Mouse (Mus musculus) forebrain, embryonic 15.5 days (tissue): ENCODE measurements around the gene Slc39a8. TPM values are rescaled to one million over a fixed set of nuclear protein-coding genes. Genes with fewer than 3 reads are reported as not detected.

Source experiments
- ATAC-seq: fragments of 200-750 bp; cut with Nextera tagmentation; replicated peaks from 2 replicates; pipeline ENCODE4 v1.8.0; 2017; ENCODE audit warnings: mild to moderate bottlenecking, moderate TSS enrichment, moderate library complexity
- H3K27ac ChIP-seq: fragments of 300-500 bp; sonication (generic); replicated peaks from 2 replicates; pipeline ENCODE4 v1.5.1; 2015; ENCODE audit warnings: mild to moderate bottlenecking, inconsistent platforms
- H3K27me3 ChIP-seq: fragments of 300-500 bp; sonication (generic); 2 replicates; pipeline ENCODE4 v1.6.1; 2015; ENCODE audit warnings: inconsistent platforms
- H3K36me3 ChIP-seq: fragments of 300-500 bp; sonication (generic); 2 replicates; pipeline ENCODE4 v1.6.1; 2015; ENCODE audit warnings: mild to moderate bottlenecking, inconsistent platforms
- H3K4me1 ChIP-seq: fragments of 300-500 bp; sonication (generic); 2 replicates; pipeline ENCODE4 v1.6.1; 2015; ENCODE audit warnings: inconsistent platforms
- H3K4me2 ChIP-seq: fragments of 300-500 bp; sonication (generic); replicated peaks from 2 replicates; pipeline ENCODE4 v1.6.1; 2015; ENCODE audit warnings: mild to moderate bottlenecking, inconsistent platforms
- H3K4me3 ChIP-seq: fragments of 300-500 bp; sonication (generic); 2 replicates; pipeline ENCODE4 v1.5.1; 2015; ENCODE audit warnings: mild to moderate bottlenecking, inconsistent platforms
- H3K9ac ChIP-seq: fragments of 300-500 bp; sonication (generic); replicated peaks from 2 replicates; pipeline ENCODE4 v1.6.1; 2015; ENCODE audit warnings: mild to moderate bottlenecking, inconsistent platforms
- H3K9me3 ChIP-seq: fragments of 300-500 bp; sonication (generic); 2 replicates; pipeline ENCODE4 v1.6.1; 2016; ENCODE audit warnings: inconsistent platforms
- WGBS: fragments of 180-500 bp; shearing (Covaris S2); methylation state at CpG from one replicate; pipeline ENCODE4 v1.1.7; 2015; ENCODE audit warnings: mixed read lengths; 5-methylcytosine and 5-hydroxymethylcytosine counted together
- polyA plus RNA-seq: library from polyadenylated mRNA; unstranded; fragments of >200 nt; fragmentation: Nextera tagmentation; extraction: Ambion mirVana; gene quantifications from 2 replicates; pipeline ENCODE4 v1.2.1, GENCODE M21; 2015

Gene Slc39a8
- polyA plus RNA-seq, 1 experiment from 2014 or later, result 9.3 TPM

DNA sequence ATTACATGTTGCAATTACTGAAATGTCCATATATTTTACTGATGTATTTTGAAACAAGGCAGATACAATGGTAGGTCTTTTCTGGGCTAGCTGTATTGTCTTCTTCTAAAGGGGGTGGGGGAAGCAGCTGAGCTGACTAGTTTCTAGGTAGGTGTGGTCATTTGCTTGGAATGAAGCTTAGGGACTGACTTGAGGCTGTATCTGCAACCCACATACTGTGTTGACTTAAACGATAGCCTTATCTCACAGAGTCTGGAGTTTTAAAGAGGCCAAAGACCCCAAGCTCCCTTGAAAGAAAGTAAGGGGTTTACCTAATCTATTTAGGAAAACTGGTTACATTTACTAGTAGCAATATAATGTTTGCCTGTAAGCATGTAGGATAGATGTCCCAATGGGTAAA, 2.9 kb downstream of the Slc39a8 start:
- Histone ChIP-seq H3K27ac (no peak overlapping the region), H3K4me2 (no peak overlapping the region), H3K36me3 (no peaks in the 10 kb centered on the region), H3K27me3 (no peaks in the 10 kb centered on the region), H3K4me3 (no peak overlapping the region), H3K4me1 (peaks cover 21% of the 10 kb centered on the region), H3K9ac (no peak overlapping the region), H3K9me3 (no peaks in the 10 kb centered on the region)
- WGBS, result 47% methylated on average over 1 of the region's 1 CpGs
- ATAC-seq, result no peak

DNA sequence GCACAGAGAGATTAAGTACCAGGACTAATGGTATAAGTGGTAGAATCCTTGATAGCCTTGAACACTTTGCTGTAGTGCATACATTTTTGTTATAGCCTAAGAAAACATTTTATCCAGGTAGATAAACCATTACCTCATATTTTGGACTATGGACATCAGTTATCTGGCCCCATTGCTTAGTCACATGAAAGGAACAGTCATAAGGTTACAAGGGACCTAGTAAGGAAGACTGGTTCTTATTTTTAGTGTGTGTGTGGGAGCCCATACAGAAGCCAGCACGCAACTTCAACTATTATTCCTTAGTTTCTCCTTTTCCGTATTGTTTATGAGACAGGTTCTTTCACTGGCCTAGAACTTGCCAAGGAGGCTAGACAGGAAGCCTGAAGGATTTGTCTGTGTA, 7.4 kb downstream of the Slc39a8 start:
- Histone ChIP-seq H3K4me2 (no peak overlapping the region), H3K36me3 (no peaks in the 10 kb centered on the region), H3K27me3 (no peaks in the 10 kb centered on the region), H3K4me1 (0 out of 2 replicates have a peak, but pooled peaks cover 2% of the 10 kb centered on the region), H3K4me3 (no peak overlapping the region), H3K27ac (no peak overlapping the region), H3K9ac (no peak overlapping the region), H3K9me3 (no peaks in the 10 kb centered on the region)
- 90% methylated on average over 2 of the region's 2 CpGs for WGBS
- ATAC-seq, result no peak

DNA sequence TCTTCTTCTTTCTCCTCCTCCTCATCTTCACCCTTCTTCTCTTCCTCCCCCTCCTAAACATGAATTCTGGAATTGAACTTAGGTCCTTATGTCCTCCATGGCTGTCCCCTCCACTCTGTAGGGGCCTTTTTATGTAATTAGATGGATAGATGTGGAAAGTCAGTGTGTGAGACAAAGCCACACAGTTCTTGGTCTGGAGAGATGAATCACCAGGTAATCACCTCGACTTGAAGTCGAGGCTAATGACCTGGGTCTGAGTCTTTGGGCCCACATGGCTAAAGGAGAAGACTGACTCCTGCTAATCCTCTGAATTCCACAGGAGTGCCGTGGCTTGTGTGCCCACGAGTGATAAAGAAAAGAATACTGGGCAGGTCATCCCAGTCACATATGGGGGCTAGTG, 7.8 kb downstream of the Slc39a8 start:
- H3K9ac ChIP-seq, result no peak overlapping the region
- WGBS, result 73% methylated on average over 4 of the region's 4 CpGs
- H3K36me3 ChIP-seq, result no peaks in the 10 kb centered on the region
- H3K4me3 ChIP-seq, result no peak overlapping the region
- no peaks in the 10 kb centered on the region for H3K9me3 ChIP-seq
- H3K27me3 ChIP-seq, result no peaks in the 10 kb centered on the region
- 0 out of 2 replicates have a peak, but pooled peaks cover 2% of the 10 kb centered on the region for H3K4me1 ChIP-seq
- H3K27ac ChIP-seq, result no peak overlapping the region
- no peak for ATAC-seq
- no peak overlapping the region for H3K4me2 ChIP-seq

DNA sequence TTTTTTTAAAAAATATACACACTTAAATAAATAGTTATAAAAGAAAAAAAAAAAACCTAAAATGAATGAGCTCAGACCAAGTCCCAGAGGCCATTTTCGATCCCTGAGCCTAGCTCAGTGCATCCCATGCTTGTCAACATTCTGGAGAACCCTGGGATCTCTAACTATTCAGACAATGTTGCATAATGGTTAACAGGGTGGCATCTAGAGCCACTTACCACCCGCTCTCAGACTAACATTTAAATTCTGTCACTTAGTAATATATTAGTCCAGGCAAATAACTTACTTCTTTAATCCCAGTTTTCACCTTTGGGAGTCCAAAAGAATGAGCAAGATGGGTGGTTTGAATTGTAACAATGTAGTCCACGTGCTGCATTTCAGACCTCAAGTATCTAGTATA, 9.9 kb downstream of the Slc39a8 start:
- H3K4me1 ChIP-seq, result no peaks in the 10 kb centered on the region
- WGBS, result 90% methylated on average over 3 of the region's 3 CpGs
- no peak overlapping the region for H3K9ac ChIP-seq
- no peaks in the 10 kb centered on the region for H3K27me3 ChIP-seq
- ATAC-seq, result no peak
- H3K36me3 ChIP-seq, result no peaks in the 10 kb centered on the region
- H3K27ac ChIP-seq, result no peak overlapping the region
- H3K4me3 ChIP-seq, result no peak overlapping the region
- H3K9me3 ChIP-seq, result no peaks in the 10 kb centered on the region
- H3K4me2 ChIP-seq, result no peak overlapping the region

DNA sequence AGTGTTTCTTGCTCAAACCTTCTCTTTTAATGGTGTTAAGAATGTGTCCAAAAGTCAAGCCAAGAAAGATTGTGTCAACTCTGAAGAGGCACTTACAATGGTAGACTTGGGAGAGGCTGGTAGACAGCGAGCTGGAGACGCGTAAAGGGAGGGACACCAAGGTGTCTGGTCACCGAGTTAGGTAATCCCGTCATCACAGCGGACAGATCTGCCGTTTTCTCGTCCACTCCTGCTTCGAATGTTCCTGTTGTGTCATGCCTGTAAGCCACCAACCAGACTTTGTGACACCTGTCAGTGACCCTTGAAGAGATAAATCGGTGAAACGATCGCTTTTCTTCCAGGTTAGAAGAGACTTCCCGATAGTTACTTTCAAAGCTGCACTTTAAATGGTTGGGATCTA, 14.5 kb downstream of the Slc39a8 start:
- H3K4me1 ChIP-seq, result no peaks in the 10 kb centered on the region
- no peaks in the 10 kb centered on the region for H3K36me3 ChIP-seq
- H3K27me3 ChIP-seq, result no peaks in the 10 kb centered on the region
- H3K27ac ChIP-seq, result no peak overlapping the region
- no peak overlapping the region for H3K4me3 ChIP-seq
- no peaks in the 10 kb centered on the region for H3K9me3 ChIP-seq
- no peak overlapping the region for H3K9ac ChIP-seq
- ATAC-seq, result no peak
- H3K4me2 ChIP-seq, result no peak overlapping the region
- WGBS, result 94% methylated on average over 13 of the region's 13 CpGs

DNA sequence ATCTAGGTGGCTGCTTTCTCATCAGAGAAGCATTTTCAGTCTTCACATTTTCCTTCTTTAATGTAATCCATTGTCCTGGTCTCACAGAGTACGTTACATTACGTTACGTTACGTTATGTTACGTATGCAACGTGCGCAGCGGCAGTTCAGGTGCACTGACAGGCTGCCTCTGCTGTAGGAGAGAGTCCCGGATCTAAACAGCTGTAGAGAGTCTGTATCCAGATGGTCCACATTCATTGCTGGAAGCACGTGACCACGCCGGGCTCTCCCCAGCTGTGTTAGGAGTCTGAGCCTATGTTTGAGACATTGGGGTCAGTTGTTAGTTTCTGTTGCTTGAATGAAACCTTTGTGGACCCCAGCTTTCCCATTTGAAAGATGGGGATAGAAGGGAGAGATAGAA, 15.1 kb downstream of the Slc39a8 start:
- no peaks in the 10 kb centered on the region for H3K4me1 ChIP-seq
- WGBS, result 88% methylated on average over 12 of the region's 12 CpGs

DNA sequence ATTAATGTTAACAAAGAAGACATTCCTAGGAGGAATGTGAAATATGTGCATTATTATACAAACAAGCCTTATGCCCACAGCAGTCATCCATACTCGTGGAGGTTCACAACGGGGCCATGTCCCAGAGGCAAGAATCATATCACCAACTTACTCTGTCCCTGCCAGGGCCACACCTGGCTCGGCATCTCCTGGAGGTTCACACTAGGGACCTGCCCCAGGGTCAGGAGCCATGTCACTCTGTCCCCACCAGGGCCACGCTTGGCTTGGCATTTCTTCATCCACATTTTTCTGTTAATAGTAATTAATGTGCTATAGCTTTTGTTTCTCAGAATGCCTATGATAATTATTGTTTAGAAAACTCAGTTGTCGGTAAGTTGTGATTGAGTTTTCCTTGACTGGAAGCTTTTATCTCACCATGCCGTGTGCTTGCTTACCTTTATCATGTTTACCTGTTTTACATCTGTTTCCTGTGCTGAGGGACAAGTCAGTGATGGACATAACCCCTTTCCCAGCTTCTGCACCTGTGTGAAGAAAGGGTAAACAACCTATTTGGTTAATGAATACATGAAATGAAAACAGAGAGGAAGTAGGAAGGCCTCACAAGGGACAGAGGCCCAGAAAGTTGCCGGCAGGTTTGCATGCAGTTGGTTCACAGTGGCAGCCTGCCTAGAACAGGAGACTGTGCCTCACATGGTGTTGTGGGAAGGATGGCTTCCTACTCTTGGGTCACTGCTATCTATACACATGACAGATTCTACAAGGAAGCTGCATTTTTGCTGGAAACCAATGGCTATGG, 16.8 kb downstream of the Slc39a8 start:
- Histone ChIP-seq H3K4me3 (no peak overlapping the region), H3K9me3 (no peaks in the 10 kb centered on the region), H3K36me3 (no peaks in the 10 kb centered on the region), H3K27ac (no peak overlapping the region), H3K9ac (no peak overlapping the region), H3K4me2 (no peak overlapping the region), H3K27me3 (no peaks in the 10 kb centered on the region), H3K4me1 (no peaks in the 10 kb centered on the region)
- no peak for ATAC-seq
- 81% methylated on average over 7 of the region's 7 CpGs for WGBS

More for the DNA sequence above, 15.1 kb downstream of the Slc39a8 start:
- H3K27me3 ChIP-seq, result no peaks in the 10 kb centered on the region
- no peak overlapping the region for H3K9ac ChIP-seq
- no peaks in the 10 kb centered on the region for H3K9me3 ChIP-seq
- no peak overlapping the region for H3K27ac ChIP-seq
- H3K36me3 ChIP-seq, result no peaks in the 10 kb centered on the region
- H3K4me2 ChIP-seq, result no peak overlapping the region
- ATAC-seq, result no peak
- no peak overlapping the region for H3K4me3 ChIP-seq

DNA sequence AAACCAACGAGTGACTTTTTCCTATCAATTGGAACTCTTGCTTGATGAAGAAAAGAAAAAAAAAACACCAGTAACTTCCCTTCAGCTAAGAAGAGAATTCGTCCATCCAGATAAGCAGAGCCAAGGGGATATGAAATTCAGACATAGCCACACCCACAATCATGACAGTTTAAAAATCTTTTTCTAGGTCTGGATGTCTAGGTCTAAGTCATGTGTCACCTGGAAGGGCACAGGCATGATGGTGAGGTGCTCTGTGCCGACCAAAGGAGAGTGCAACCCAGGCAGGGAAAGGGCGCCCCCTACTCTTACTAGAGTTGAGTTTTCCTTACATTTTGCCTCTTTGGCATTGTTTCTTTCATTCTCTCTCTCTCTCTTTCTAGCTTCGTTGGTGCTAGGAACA, 18.1 kb downstream of the Slc39a8 start:
- no peak overlapping the region for H3K4me3 ChIP-seq
- no peak overlapping the region for H3K27ac ChIP-seq
- no peak overlapping the region for H3K4me2 ChIP-seq
- H3K27me3 ChIP-seq, result no peaks in the 10 kb centered on the region
- no peak overlapping the region for H3K9ac ChIP-seq
- ATAC-seq, result no peak
- no peaks in the 10 kb centered on the region for H3K4me1 ChIP-seq
- no peaks in the 10 kb centered on the region for H3K9me3 ChIP-seq
- 79% methylated on average over 5 of the region's 5 CpGs for WGBS
- H3K36me3 ChIP-seq, result no peaks in the 10 kb centered on the region

DNA sequence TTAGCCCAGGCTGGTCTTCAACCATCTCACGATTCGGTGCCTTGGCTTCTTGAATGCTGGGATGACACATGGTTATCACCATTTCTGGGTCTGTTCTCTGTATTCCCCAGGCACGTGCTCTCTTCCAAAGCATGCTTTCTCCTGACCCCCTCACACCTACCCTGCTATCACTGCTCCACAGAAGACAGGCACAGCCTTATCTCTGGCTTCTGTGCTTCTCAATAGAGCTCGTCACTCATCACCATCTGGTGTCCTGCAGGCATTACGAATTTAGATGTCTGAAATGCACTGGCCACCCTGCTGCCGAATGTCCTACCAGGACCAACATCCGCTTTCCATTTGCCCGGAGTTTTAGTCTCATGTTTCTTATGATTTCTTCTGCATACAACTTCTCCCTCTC, 18.6 kb downstream of the Slc39a8 start:
- 87% methylated on average over 8 of the region's 8 CpGs for WGBS

DNA sequence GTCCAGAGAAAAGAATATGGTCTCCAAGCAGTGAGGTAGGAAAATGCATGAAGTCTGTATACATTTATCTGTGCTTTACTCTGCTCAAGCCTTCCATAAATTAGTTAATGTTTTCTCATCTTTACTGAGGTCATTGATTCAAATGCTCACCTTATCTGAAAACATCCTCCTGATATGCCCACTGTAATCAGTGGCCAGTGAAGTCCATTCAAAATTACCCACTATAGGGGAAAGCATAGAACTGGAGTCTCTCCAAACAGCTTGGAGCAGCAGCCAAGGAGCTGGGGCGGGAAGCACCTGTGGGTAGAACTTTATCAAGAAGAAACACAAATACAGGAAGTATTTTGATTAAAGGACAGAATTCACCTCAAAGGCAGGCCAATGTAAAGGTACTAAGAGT, 19.8 kb downstream of the Slc39a8 start:
- Histone ChIP-seq H3K27me3 (no peaks in the 10 kb centered on the region), H3K9ac (no peak overlapping the region), H3K9me3 (no peaks in the 10 kb centered on the region), H3K4me2 (no peak overlapping the region), H3K27ac (no peak overlapping the region), H3K4me3 (no peak overlapping the region), H3K36me3 (no peaks in the 10 kb centered on the region), H3K4me1 (no peaks in the 10 kb centered on the region)
- 100% methylated on average over 1 of the region's 1 CpGs for WGBS
- ATAC-seq, result no peak

More for the DNA sequence above, 18.6 kb downstream of the Slc39a8 start:
- Histone ChIP-seq H3K36me3 (no peaks in the 10 kb centered on the region), H3K9ac (no peak overlapping the region), H3K4me1 (no peaks in the 10 kb centered on the region), H3K4me3 (no peak overlapping the region), H3K9me3 (no peaks in the 10 kb centered on the region), H3K27me3 (no peaks in the 10 kb centered on the region), H3K4me2 (no peak overlapping the region), H3K27ac (no peak overlapping the region)
- no peak for ATAC-seq

DNA sequence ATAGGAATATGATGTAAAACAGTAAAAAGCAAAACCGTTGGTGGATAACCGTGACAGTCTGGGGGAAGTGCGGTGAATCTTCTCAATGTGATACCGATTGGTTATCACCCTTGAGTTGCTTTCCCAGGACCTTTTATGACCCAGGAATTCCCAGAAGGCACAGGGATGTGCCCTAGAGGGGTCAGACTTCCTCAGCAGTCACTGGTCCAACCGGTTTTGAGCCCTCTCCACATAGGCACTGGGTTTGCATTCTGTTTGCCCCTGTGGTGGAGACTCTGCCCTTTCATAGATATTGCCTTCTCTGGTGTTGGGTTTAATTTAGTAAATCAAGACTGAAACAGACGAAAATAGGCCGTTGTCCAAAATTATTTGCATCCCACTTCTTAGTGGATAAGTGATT, 20.8 kb downstream of the Slc39a8 start:
- no peaks in the 10 kb centered on the region for H3K4me1 ChIP-seq
- no peak overlapping the region for H3K4me2 ChIP-seq
- no peaks in the 10 kb centered on the region for H3K27me3 ChIP-seq
- WGBS, result 77% methylated on average over 7 of the region's 7 CpGs
- H3K9ac ChIP-seq, result no peak overlapping the region
- ATAC-seq, result no peak
- H3K9me3 ChIP-seq, result no peaks in the 10 kb centered on the region
- H3K27ac ChIP-seq, result no peak overlapping the region
- H3K4me3 ChIP-seq, result no peak overlapping the region
- no peaks in the 10 kb centered on the region for H3K36me3 ChIP-seq

DNA sequence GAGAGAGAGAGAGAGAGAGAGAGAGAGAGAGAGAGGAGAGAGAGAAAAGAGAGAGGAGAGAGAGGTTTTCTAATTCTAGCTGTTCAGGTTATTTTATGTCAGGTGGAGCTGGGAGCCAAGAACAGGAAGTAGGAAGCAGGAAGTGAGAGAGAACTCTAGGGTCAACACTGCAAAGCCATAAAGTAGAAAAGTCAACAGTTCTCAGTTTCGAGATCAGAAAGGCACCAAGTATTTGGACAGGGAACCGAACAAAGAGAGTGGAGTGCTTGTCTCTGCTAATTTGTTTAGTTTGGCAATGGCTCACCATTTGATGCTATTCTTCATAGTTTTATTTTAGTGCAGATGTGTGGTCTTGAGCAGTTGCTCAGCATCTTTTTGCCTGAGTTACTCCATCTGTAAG, 26.5 kb downstream of the Slc39a8 start:
- Histone ChIP-seq H3K36me3 (no peaks in the 10 kb centered on the region), H3K4me2 (no peak overlapping the region), H3K9me3 (no peaks in the 10 kb centered on the region), H3K27ac (no peak overlapping the region), H3K9ac (no peak overlapping the region), H3K27me3 (no peaks in the 10 kb centered on the region), H3K4me3 (no peak overlapping the region), H3K4me1 (no peaks in the 10 kb centered on the region)
- WGBS, result 91% methylated on average over 2 of the region's 2 CpGs
- ATAC-seq, result no peak
